Mouse (Mus musculus) embryonic fibroblast, embryonic 13.5 days (primary cell): ENCODE measurements around the gene Coro7.

Source experiments
- CTCF ChIP-seq: IDR thresholded peaks from 2 replicates; pipeline ENCODE4 v1.5.1; 2011; ENCODE audit warnings: mild to moderate bottlenecking, control low read depth, low read length, moderate library complexity, borderline replicate concordance; ENCODE audit not compliant: insufficient read depth
- POLR2A ChIP-seq: IDR thresholded peaks from 2 replicates; pipeline ENCODE4 v1.6.1; 2011; ENCODE audit warnings: low read depth, mild to moderate bottlenecking, control low read depth, low read length, moderate library complexity

DNA sequence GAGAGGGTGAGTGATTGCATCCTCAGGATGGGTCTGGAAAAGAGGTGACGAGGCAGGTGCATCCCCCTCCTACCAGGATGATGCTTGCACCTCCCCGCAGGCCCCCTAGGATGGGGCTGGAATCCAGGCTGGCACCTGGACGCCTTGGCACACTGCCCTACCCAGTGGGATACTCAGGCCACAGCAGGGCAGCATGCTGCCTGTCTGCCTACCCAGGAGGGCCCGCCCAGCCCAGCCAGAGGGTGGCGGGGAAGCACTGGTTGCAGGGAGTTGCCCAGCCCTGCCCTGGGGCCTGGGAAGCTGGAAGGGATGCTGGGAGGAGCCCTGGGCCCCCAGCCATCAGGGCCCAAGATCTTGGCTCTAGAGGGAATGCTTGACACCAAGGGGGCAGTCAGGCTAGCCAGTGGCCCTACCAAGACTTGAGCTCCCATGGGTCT, 84.0 kb downstream of the Coro7 start:
- TF ChIP-seq CTCF (no peak), POLR2A (0 out of 2 replicates have a peak, but pooled peaks have one; percentile 31)
